Mouse (Mus musculus): Measurements from ENCODE around the gene Tat. TPM values are rescaled to one million over a fixed set of nuclear protein-coding genes. Genes with fewer than 3 reads are reported as not detected.

The Tat gene
- total and polyA plus RNA-seq, 2 experiments from 2014 or later = 0.14 TPM; not detected in 1

DNA sequence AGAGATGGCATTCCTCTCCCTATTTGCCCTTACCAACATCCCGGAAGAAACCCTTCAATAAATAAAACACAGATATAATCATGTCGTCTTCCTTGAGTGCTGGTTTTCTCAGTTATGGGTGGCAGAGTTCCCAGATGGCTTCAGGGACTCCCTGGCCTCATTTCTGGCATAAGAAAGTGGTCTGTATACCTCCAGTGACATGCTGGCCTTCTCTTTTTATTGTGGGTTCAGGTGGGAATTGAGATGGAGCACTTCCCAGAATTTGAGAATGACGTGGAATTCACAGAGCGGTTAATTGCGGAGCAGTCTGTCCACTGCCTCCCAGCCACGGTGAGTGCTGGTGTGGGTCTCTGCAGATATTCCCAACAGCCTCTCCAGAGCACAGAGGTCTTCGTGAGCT lies 7.8 kb downstream of the Tat start:
- Histone ChIP-seq H3K4me1 (ENCODE audit: insufficient read depth, low read length) (no peaks in the 10 kb centered on the region), H3K9me3 (ENCODE audit: low read length) (no peaks in the 10 kb centered on the region), H3K36me3 (ENCODE audit: insufficient read depth, low read length) (no peaks in the 10 kb centered on the region), H3K27ac (ENCODE audit: low read depth, low read length) (no peak overlapping the region), H3K9ac (replicated peaks; ENCODE audit: low read length, poor library complexity, severe bottlenecking) (no peak overlapping the region), H3K4me3 (ENCODE audit: low read depth, low read length) (no peak overlapping the region), H3K27me3 (ENCODE audit: insufficient read depth, low read length) (no peaks in the 10 kb centered on the region), H3K4me2 (ENCODE audit: low read depth, low read length, poor library complexity, severe bottlenecking) (no peak overlapping the region)
- DNase-seq (ENCODE audit: low spot score) (no peak), ATAC-seq (ENCODE audit: low FRiP score) (no peak)
- no peak for TF ChIP-seq CTCF (IDR thresholded peaks at IDR 0.05)
- 77% methylated on average over 7 of the region's 7 CpGs for WGBS

DNA sequence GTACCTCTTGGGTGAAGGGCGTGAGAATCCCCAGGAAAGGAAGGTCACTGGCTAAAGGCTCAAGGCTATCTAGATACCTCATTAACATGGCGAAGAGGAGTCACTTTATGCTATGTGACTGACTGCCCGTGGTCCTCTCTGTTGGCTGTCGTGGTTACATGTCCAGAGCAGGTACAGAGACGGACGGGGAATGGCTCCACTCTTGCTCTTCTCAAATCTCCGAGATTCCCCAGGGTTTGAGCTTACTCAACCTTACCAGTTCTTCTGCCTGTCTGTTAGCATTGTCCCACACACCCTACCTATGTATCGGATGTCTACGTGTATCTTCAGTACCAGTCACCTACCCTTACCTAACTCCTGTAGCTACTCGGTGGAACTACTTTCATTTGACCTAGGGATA lies 9.7 kb downstream of the Tat start:
- no peaks in the 10 kb centered on the region for H3K27me3 ChIP-seq (ENCODE audit: insufficient read depth, low read length)
- H3K4me1 ChIP-seq (ENCODE audit: insufficient read depth, low read length) = no peaks in the 10 kb centered on the region
- no peak for TF ChIP-seq CTCF (IDR thresholded peaks at IDR 0.05)
- H3K9ac ChIP-seq (replicated peaks; ENCODE audit: low read length, poor library complexity, severe bottlenecking) = no peak overlapping the region
- 88% methylated on average over 10 of the region's 10 CpGs for WGBS
- DNase-seq (ENCODE audit: low spot score) (no peak), ATAC-seq (ENCODE audit: low FRiP score) (no peak)
- no peak overlapping the region for H3K4me3 ChIP-seq (ENCODE audit: low read depth, low read length)
- no peaks in the 10 kb centered on the region for H3K36me3 ChIP-seq (ENCODE audit: insufficient read depth, low read length)
- no peak overlapping the region for H3K27ac ChIP-seq (ENCODE audit: low read depth, low read length)
- H3K4me2 ChIP-seq (ENCODE audit: low read depth, low read length, poor library complexity, severe bottlenecking) = no peak overlapping the region
- no peaks in the 10 kb centered on the region for H3K9me3 ChIP-seq (ENCODE audit: low read length)

DNA sequence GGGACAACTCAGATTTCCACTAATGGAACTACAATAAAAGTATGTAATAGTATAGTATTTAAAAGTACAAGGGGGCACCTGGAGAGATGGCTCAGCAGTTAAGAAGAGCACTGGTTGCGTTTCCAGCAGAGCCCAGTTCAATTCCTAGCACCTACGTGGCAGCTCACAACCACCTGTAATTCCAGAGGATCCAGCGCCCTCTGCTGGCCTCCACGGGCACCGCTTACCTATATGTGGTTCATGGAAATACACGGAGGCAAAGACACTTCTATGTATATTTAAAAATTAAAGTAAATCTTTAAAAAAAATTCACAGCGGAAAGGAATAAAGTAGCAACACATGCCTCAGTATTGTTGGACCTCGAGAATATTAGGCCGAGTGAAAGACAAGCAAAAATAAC lies 12.7 kb downstream of the Tat start:
- H3K27me3 ChIP-seq (ENCODE audit: insufficient read depth, low read length) = no peaks in the 10 kb centered on the region
- H3K36me3 ChIP-seq (ENCODE audit: insufficient read depth, low read length) = no peaks in the 10 kb centered on the region
- H3K4me1 ChIP-seq (ENCODE audit: insufficient read depth, low read length) = peaks cover 3% of the 10 kb centered on the region; the same call in 1 of the 2 replicates
- no peak overlapping the region for H3K4me3 ChIP-seq (ENCODE audit: low read depth, low read length)
- peak; percentile 59 for TF ChIP-seq CTCF (IDR thresholded peaks at IDR 0.05)
- H3K27ac ChIP-seq (ENCODE audit: low read depth, low read length) = no peak overlapping the region
- ATAC-seq (ENCODE audit: low FRiP score) (no peak), DNase-seq (ENCODE audit: low spot score) (peak; percentile 24)
- no peaks in the 10 kb centered on the region for H3K9me3 ChIP-seq (ENCODE audit: low read length)
- H3K4me2 ChIP-seq (ENCODE audit: low read depth, low read length, poor library complexity, severe bottlenecking) = no peak overlapping the region
- no peak overlapping the region for H3K9ac ChIP-seq (replicated peaks; ENCODE audit: low read length, poor library complexity, severe bottlenecking)
- WGBS = 34% methylated on average over 9 of the region's 9 CpGs

DNA sequence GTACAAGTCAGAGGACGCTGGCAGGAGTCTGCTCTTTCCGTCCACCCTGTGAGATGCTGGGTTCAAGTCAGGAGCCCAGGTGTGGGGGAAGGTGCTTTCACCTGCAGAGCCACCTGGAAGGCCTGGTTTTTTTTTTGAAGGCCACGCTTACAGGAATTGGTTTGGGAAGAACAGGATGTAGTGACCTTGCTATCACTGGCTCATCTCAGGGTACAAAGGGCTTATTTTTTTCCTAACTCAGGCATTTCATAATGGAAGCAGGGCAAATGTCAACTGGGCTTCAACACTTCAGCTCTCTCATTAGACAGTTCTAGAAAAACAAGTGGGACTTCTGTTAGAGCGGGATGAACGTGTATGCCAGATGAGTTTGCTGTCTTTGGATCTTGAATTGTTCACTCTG lies 14.1 kb downstream of the Tat start:
- Histone ChIP-seq H3K27me3 (ENCODE audit: insufficient read depth, low read length) (no peaks in the 10 kb centered on the region), H3K36me3 (ENCODE audit: insufficient read depth, low read length) (no peaks in the 10 kb centered on the region), H3K9ac (replicated peaks; ENCODE audit: low read length, poor library complexity, severe bottlenecking) (no peak overlapping the region), H3K4me1 (ENCODE audit: insufficient read depth, low read length) (peaks cover 3% of the 10 kb centered on the region; the same call in 1 of the 2 replicates), H3K27ac (ENCODE audit: low read depth, low read length) (no peak overlapping the region), H3K4me2 (ENCODE audit: low read depth, low read length, poor library complexity, severe bottlenecking) (no peak overlapping the region), H3K4me3 (ENCODE audit: low read depth, low read length) (no peak overlapping the region), H3K9me3 (ENCODE audit: low read length) (no peaks in the 10 kb centered on the region)
- DNase-seq (ENCODE audit: low spot score) (no peak), ATAC-seq (ENCODE audit: low FRiP score) (no peak)
- TF ChIP-seq CTCF (IDR thresholded peaks at IDR 0.05) = no peak
- WGBS = 79% methylated on average over 5 of the region's 5 CpGs

DNA sequence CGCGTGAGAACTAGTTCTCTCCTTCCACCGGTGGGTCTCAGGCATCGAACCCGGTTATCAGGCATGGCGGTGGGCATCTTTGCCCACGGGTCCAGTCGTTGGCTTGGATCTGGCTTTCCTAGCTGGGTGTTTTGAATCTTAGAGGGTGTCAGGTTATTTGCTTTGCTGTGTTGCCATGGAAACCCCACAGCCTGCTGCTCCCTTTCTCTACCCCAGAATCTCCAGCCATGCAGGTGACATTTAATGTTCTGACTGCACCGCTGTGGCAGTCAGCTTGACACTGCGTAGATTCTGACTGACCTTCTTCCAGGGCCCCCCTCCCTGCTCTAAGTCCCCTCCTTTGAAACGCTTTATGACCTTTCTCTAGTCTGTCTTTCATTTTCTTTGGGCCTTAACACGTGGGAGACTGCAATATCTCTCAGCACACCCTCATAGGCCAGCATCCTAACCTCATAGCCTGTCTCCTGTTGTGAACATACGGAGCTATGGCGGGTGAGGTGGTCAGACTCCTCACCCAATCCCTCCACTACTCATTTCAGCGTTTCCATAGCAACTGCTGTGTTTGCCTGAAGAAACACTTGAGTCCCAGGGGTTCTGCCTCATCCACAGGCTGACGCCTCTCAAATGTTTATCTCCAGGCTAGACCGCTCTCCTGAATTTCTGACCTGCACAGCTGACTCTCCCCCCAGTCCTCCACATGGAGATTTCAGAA lies 16.2 kb downstream of the Tat start:
- no peaks in the 10 kb centered on the region for H3K27me3 ChIP-seq (ENCODE audit: insufficient read depth, low read length)
- H3K27ac ChIP-seq (ENCODE audit: low read depth, low read length) = peak overlapping the region; percentile 80
- H3K9me3 ChIP-seq (ENCODE audit: low read length) = no peaks in the 10 kb centered on the region
- H3K4me3 ChIP-seq (ENCODE audit: low read depth, low read length) = no peak overlapping the region
- no peaks in the 10 kb centered on the region for H3K36me3 ChIP-seq (ENCODE audit: insufficient read depth, low read length)
- WGBS = 35% methylated on average over 17 of the region's 17 CpGs
- ATAC-seq (ENCODE audit: low FRiP score) (peak; percentile 86), DNase-seq (ENCODE audit: low spot score) (peak; percentile 81)
- no peak for TF ChIP-seq CTCF (IDR thresholded peaks at IDR 0.05)
- H3K4me1 ChIP-seq (ENCODE audit: insufficient read depth, low read length) = peaks cover 3% of the 10 kb centered on the region; the same call in 1 of the 2 replicates
- H3K9ac ChIP-seq (replicated peaks; ENCODE audit: low read length, poor library complexity, severe bottlenecking) = no peak overlapping the region
- H3K4me2 ChIP-seq (ENCODE audit: low read depth, low read length, poor library complexity, severe bottlenecking) = no peak overlapping the region

DNA sequence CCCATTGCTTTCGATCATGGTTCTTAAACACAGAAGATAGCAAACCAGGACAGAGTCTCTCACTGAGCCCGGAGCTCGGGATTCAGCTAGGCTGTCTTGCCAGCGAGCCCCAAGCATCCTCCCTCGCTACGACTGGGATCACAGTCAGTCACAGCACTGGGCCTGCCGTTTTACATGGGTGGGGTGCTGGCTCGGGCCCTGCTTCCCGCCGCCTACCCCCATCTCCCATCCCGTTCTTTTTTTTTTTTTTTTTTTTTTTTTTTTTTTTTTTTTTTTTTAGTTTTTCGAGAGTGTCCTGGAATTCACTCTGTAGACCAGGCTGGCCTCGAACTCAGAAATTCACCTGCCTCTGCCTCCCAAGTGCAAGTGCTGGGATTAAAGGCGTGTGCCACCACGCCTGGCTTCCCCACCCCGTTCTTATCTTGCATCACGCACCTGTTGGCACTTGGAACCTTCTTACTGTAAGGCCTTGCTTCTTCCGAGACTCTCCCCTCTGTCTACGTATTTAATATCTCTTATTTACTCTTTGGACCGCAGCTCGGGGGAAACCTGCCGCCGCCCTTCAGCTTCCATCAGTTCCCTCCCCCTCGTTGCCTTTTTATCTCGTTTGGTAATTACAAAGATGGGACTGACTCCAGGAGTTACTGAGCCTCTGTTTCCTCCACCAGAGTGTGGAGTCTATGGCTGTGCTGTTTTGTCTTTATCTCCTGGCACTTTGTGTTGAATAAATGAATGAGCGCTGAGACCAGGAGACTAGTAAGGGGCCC lies 18.2 kb downstream of the Tat start:
- H3K9me3 ChIP-seq (ENCODE audit: low read length) = no peaks in the 10 kb centered on the region
- DNase-seq (ENCODE audit: low spot score) = no peak
- H3K36me3 ChIP-seq (ENCODE audit: insufficient read depth, low read length) = no peaks in the 10 kb centered on the region
- peaks cover 3% of the 10 kb centered on the region; the same call in 1 of the 2 replicates for H3K4me1 ChIP-seq (ENCODE audit: insufficient read depth, low read length)
- 90% methylated on average over 26 of the region's 26 CpGs for WGBS
- no peak overlapping the region for H3K4me3 ChIP-seq (ENCODE audit: low read depth, low read length)
- no peak for ATAC-seq (ENCODE audit: low FRiP score)
- H3K27ac ChIP-seq (ENCODE audit: low read depth, low read length) = no peak overlapping the region
- H3K9ac ChIP-seq (replicated peaks; ENCODE audit: low read length, poor library complexity, severe bottlenecking) = no peak overlapping the region
- H3K27me3 ChIP-seq (ENCODE audit: insufficient read depth, low read length) = no peaks in the 10 kb centered on the region
- TF ChIP-seq CTCF (IDR thresholded peaks at IDR 0.05) = no peak
- no peak overlapping the region for H3K4me2 ChIP-seq (ENCODE audit: low read depth, low read length, poor library complexity, severe bottlenecking)

Measured in midbrain, postnatal 0 days (tissue).